Comparison of ENCODE assay signal across 26 mouse cellular contexts in the genomic region with DNA sequence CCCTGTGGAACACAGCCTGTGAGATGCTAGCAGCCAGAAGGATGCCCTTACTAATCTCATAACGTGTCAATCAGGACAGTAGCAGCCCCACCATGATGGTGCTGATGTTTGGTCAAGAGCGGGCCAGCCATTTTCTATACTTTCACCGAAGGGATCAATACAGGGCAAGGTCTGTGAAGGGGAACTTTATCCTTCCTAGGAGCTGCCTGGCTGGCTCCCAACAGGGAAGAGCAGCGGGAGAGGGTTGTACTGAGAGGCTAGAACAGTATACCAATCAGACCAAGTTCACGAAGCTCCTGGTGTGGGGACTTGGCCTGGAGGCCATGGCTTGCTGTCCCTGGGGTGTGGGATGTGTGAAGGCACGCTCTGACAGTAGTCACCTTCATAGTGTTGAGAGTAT. TPM values are rescaled to one million over a fixed set of nuclear protein-coding genes. Genes with fewer than 3 reads are reported as not detected.
DNase-seq lines count a peak whose midpoint lies in the region; ATAC-seq and TF ChIP-seq lines count a peak whose summit lies in the region.
"Had no signal": no experiment of that assay in that cellular context is flagged by ENCODE, and none has a peak within 500 bp of the region (broad histone marks: within the 10 kb centered on the region; RNA-seq: fewer than 3 reads in every experiment).

No protein-coding gene starts in this region.

- no peak for TF ChIP-seq CTCF in midbrain, postnatal 0 days (IDR thresholded peaks at IDR 0.05)
- TF ChIP-seq CTCF in liver, embryonic 14.5 days (IDR thresholded peaks at IDR 0.05; ENCODE audit: low read depth), result no peak
- no peak for TF ChIP-seq CTCF in liver, postnatal 0 days (IDR thresholded peaks at IDR 0.05; ENCODE audit: low read depth)
- no peak for TF ChIP-seq CTCF in hindbrain, postnatal 0 days (IDR thresholded peaks at IDR 0.05; ENCODE audit: low read depth)

- WGBS in midbrain, postnatal 0 days, result 81% methylated on average over 6 of the region's 6 CpGs
- WGBS in midbrain, embryonic 13.5 days, result 79% methylated on average over 6 of the region's 6 CpGs
- 78% methylated on average over 6 of the region's 6 CpGs for WGBS in liver, embryonic 14.5 days (ENCODE audit: insufficient replicate concordance)
- WGBS in liver, postnatal 0 days (ENCODE audit: insufficient replicate concordance), result 76% methylated on average over 6 of the region's 6 CpGs
- 82% methylated on average over 6 of the region's 6 CpGs for WGBS in hindbrain, postnatal 0 days

- no peak overlapping the region for H3K4me3 ChIP-seq in midbrain, postnatal 0 days (ENCODE audit: low read depth, low read length)
- no peak overlapping the region for H3K4me3 ChIP-seq in midbrain, embryonic 13.5 days (replicated peaks)
- no peak overlapping the region for H3K4me3 ChIP-seq in liver, embryonic 14.5 days (ENCODE audit: insufficient read depth in 1 of 2, low read depth in 2 of 2, low read length in 2 of 2)
- no peak overlapping the region for H3K4me3 ChIP-seq in liver, postnatal 0 days (ENCODE audit: low read depth, low read length)
- H3K4me3 ChIP-seq in hindbrain, postnatal 0 days (ENCODE audit: low read length), result no peak overlapping the region
- H3K4me3 ChIP-seq: embryonic facial prominence, embryonic 12.5 days; embryonic facial prominence, embryonic 15.5 days; gastrocnemius, adult 2 months; heart, embryonic 12.5 days; heart, embryonic 15.5 days; hindbrain, embryonic 10.5 days; hindbrain, embryonic 13.5 days had no signal

- TF ChIP-seq EP300 in liver, embryonic 14.5 days (IDR thresholded peaks at IDR 0.05; ENCODE audit: low read depth), result no peak
- no peak for TF ChIP-seq EP300 in liver, postnatal 0 days (IDR thresholded peaks at IDR 0.05; ENCODE audit: low read depth)

- H3K9ac ChIP-seq in midbrain, postnatal 0 days (replicated peaks; ENCODE audit: low read length, poor library complexity, severe bottlenecking), result 0 out of 2 replicates have a peak overlapping the region, but pooled peaks have one; percentile 19
- H3K9ac ChIP-seq in midbrain, embryonic 13.5 days (replicated peaks), result no peak overlapping the region
- no peak overlapping the region for H3K9ac ChIP-seq in liver, embryonic 14.5 days (replicated peaks)
- no peak overlapping the region for H3K9ac ChIP-seq in liver, postnatal 0 days (replicated peaks)
- H3K9ac ChIP-seq in hindbrain, postnatal 0 days (replicated peaks; ENCODE audit: low read length), result no peak overlapping the region
- H3K9ac ChIP-seq: embryonic facial prominence, embryonic 12.5 days; embryonic facial prominence, embryonic 15.5 days; forebrain, postnatal 0 days; heart, embryonic 12.5 days; heart, embryonic 15.5 days; hindbrain, embryonic 13.5 days had no signal

- H3K27ac ChIP-seq in midbrain, postnatal 0 days (ENCODE audit: low read depth, low read length), result no peak overlapping the region
- H3K27ac ChIP-seq in midbrain, embryonic 13.5 days, result no peak overlapping the region
- H3K27ac ChIP-seq in liver, embryonic 14.5 days, result no peak overlapping the region
- no peak overlapping the region for H3K27ac ChIP-seq in liver, postnatal 0 days (ENCODE audit: low read depth)
- H3K27ac ChIP-seq in hindbrain, postnatal 0 days, result no peak overlapping the region
- H3K27ac ChIP-seq: embryonic facial prominence, embryonic 12.5 days; embryonic facial prominence, embryonic 15.5 days; gastrocnemius, adult 2 months; heart, embryonic 15.5 days; hindbrain, embryonic 10.5 days; hindbrain, embryonic 13.5 days had no signal

- no peaks in the 10 kb centered on the region for H3K9me3 ChIP-seq in midbrain, postnatal 0 days (ENCODE audit: low read length)
- H3K9me3 ChIP-seq in midbrain, embryonic 13.5 days, result no peaks in the 10 kb centered on the region
- no peaks in the 10 kb centered on the region for H3K9me3 ChIP-seq in liver, embryonic 14.5 days (ENCODE audit: control insufficient read depth, low read length)
- no peaks in the 10 kb centered on the region for H3K9me3 ChIP-seq in liver, postnatal 0 days (ENCODE audit: low read length)
- H3K9me3 ChIP-seq in hindbrain, postnatal 0 days (ENCODE audit: low read length), result no peaks in the 10 kb centered on the region
- H3K9me3 ChIP-seq: embryonic facial prominence, embryonic 12.5 days; embryonic facial prominence, embryonic 15.5 days; heart, embryonic 12.5 days; heart, embryonic 15.5 days; hindbrain, embryonic 10.5 days; hindbrain, embryonic 13.5 days had no signal

- no peak overlapping the region for H3K4me2 ChIP-seq in midbrain, postnatal 0 days (ENCODE audit: low read depth, low read length, poor library complexity, severe bottlenecking)
- H3K4me2 ChIP-seq in midbrain, embryonic 13.5 days (replicated peaks), result no peak overlapping the region
- H3K4me2 ChIP-seq in liver, embryonic 14.5 days (ENCODE audit: low read depth), result no peak overlapping the region
- H3K4me2 ChIP-seq in liver, postnatal 0 days (ENCODE audit: low read depth, low read length), result no peak overlapping the region
- H3K4me2 ChIP-seq in hindbrain, postnatal 0 days (ENCODE audit: low read depth, low read length), result no peak overlapping the region
- H3K4me2 ChIP-seq: embryonic facial prominence, embryonic 12.5 days; embryonic facial prominence, embryonic 15.5 days; heart, embryonic 12.5 days; heart, embryonic 15.5 days; hindbrain, embryonic 13.5 days had no signal

- no peak for ATAC-seq in midbrain, postnatal 0 days (ENCODE audit: low FRiP score)
- ATAC-seq in midbrain, embryonic 13.5 days, result no peak
- 0 out of 2 replicates have a peak, but pooled peaks have one; percentile 22 for ATAC-seq in liver, embryonic 14.5 days (ENCODE audit: insufficient read depth)
- peak; percentile 76 for ATAC-seq in liver, postnatal 0 days
- no peak for ATAC-seq in hindbrain, postnatal 0 days
- ATAC-seq: CD4-positive, CD25-positive, alpha-beta regulatory T cell, adult 4 months; forebrain, embryonic 14.5 days; forebrain, postnatal 0 days had no signal

- H3K27me3 ChIP-seq in midbrain, postnatal 0 days (ENCODE audit: insufficient read depth, low read length), result no peaks in the 10 kb centered on the region
- no peaks in the 10 kb centered on the region for H3K27me3 ChIP-seq in midbrain, embryonic 13.5 days
- H3K27me3 ChIP-seq in liver, embryonic 14.5 days (ENCODE audit: control insufficient read depth, insufficient read depth, low read length), result no peaks in the 10 kb centered on the region
- no peaks in the 10 kb centered on the region for H3K27me3 ChIP-seq in liver, postnatal 0 days (ENCODE audit: insufficient read depth, low read length)
- H3K27me3 ChIP-seq in hindbrain, postnatal 0 days (ENCODE audit: insufficient read depth, low read length), result no peaks in the 10 kb centered on the region
- H3K27me3 ChIP-seq: embryonic facial prominence, embryonic 12.5 days; embryonic facial prominence, embryonic 15.5 days; heart, embryonic 12.5 days; heart, embryonic 15.5 days; hindbrain, embryonic 13.5 days had no signal

- no peaks in the 10 kb centered on the region for H3K4me1 ChIP-seq in midbrain, postnatal 0 days (ENCODE audit: insufficient read depth, low read length)
- H3K4me1 ChIP-seq in midbrain, embryonic 13.5 days (replicated peaks), result no peaks in the 10 kb centered on the region
- no peaks in the 10 kb centered on the region for H3K4me1 ChIP-seq in liver, embryonic 14.5 days (replicated peaks; ENCODE audit: control insufficient read depth in 2 of 2, insufficient read depth in 2 of 2, low read length in 1 of 2)
- 0 out of 2 replicates have a peak, but pooled peaks cover 7% of the 10 kb centered on the region for H3K4me1 ChIP-seq in liver, postnatal 0 days (ENCODE audit: insufficient read depth)
- H3K4me1 ChIP-seq in hindbrain, postnatal 0 days (ENCODE audit: insufficient read depth, low read length), result no peaks in the 10 kb centered on the region
- H3K4me1 ChIP-seq: embryonic facial prominence, embryonic 15.5 days; heart, embryonic 12.5 days; heart, embryonic 15.5 days; hindbrain, embryonic 10.5 days had no signal

- DNase-seq in midbrain, postnatal 0 days (ENCODE audit: low spot score), result no peak
- DNase-seq in liver, embryonic 14.5 days (ENCODE audit: low read depth in 3 of 3, low spot score in 3 of 3), result no peak
- no peak for DNase-seq in liver, postnatal 0 days
- DNase-seq in heart, adult 9 months (ENCODE audit: low spot score in 2 of 2), result no peak
- no peak for DNase-seq in hindbrain, postnatal 0 days (ENCODE audit: low spot score)
- DNase-seq: adrenal gland, adult 2 months; adrenal gland, postnatal 14 days; cerebellum, adult 11 months; cerebellum, adult 2 months; cerebellum, adult 9-11 months; cerebellum, postnatal 25 days; forebrain, postnatal 0 days; gastrocnemius, adult 2 months; gastrocnemius, postnatal 14 days; heart, adult 11 months; heart, postnatal 10 days; heart, postnatal 36 days had no signal

- H3K36me3 ChIP-seq in midbrain, postnatal 0 days (ENCODE audit: insufficient read depth, low read length), result no peaks in the 10 kb centered on the region
- H3K36me3 ChIP-seq in midbrain, embryonic 13.5 days, result no peaks in the 10 kb centered on the region
- H3K36me3 ChIP-seq in liver, embryonic 14.5 days (replicated peaks; ENCODE audit: control insufficient read depth, insufficient read depth, low read depth), result peaks cover 3% of the 10 kb centered on the region; the same call in 1 of the 2 replicates
- no peaks in the 10 kb centered on the region for H3K36me3 ChIP-seq in liver, postnatal 0 days (replicated peaks; ENCODE audit: insufficient read depth, low read length)
- H3K36me3 ChIP-seq in hindbrain, postnatal 0 days (ENCODE audit: insufficient read depth, low read length), result no peaks in the 10 kb centered on the region
- H3K36me3 ChIP-seq: embryonic facial prominence, embryonic 12.5 days; embryonic facial prominence, embryonic 15.5 days; heart, embryonic 12.5 days; heart, embryonic 15.5 days; hindbrain, embryonic 10.5 days; hindbrain, embryonic 13.5 days had no signal

RNA-seq across cellular contexts. Expression of a gene that starts 22.8 kb away (rescaled TPM):
- total RNA-seq in midbrain, postnatal 0 days (2014; rRNA removed), result 35.8 and 50.9 TPM in 2 replicates
- polyA plus RNA-seq in midbrain, postnatal 0 days (2015; fragmentation: Nextera tagmentation; extraction: Ambion mirVana), result 175 and 185 TPM in 2 replicates
- polyA plus RNA-seq in midbrain, embryonic 13.5 days (2015; fragmentation: Nextera tagmentation; extraction: Ambion mirVana), result 139 and 148 TPM in 2 replicates
- 93.7 and 238 TPM in 2 replicates for polyA plus RNA-seq in liver, embryonic 14.5 days (2012; rRNA removed)
- 622 and 681 TPM in 2 replicates for polyA plus RNA-seq in liver, embryonic 14.5 days (2014; fragmentation: Nextera tagmentation; extraction: Ambion mirVana)
- polyA plus RNA-seq in liver, postnatal 0 days (2015; fragmentation: Nextera tagmentation; extraction: Ambion mirVana), result 349 and 355 TPM in 2 replicates
- 28.6 and 43.1 TPM in 2 replicates for total RNA-seq in hindbrain, postnatal 0 days (2014; rRNA removed)
- 195 and 199 TPM in 2 replicates for polyA plus RNA-seq in hindbrain, postnatal 0 days (2015; fragmentation: Nextera tagmentation; extraction: Ambion mirVana)

RNA-seq across cellular contexts. Expression of a gene that starts 45.7 kb away (rescaled TPM):
- 0.93 and 1.4 TPM in 2 replicates for total RNA-seq in midbrain, postnatal 0 days (2014; rRNA removed)
- polyA plus RNA-seq in midbrain, postnatal 0 days (2015; fragmentation: Nextera tagmentation; extraction: Ambion mirVana), result 0.44 and 0.85 TPM in 2 replicates
- 0.17 and 0.27 TPM in 2 replicates for polyA plus RNA-seq in midbrain, embryonic 13.5 days (2015; fragmentation: Nextera tagmentation; extraction: Ambion mirVana)
- polyA plus RNA-seq in liver, embryonic 14.5 days (2012; rRNA removed), result 1.7 and 2.2 TPM in 2 replicates
- polyA plus RNA-seq in liver, embryonic 14.5 days (2014; fragmentation: Nextera tagmentation; extraction: Ambion mirVana), result 1.6 and 1.7 TPM in 2 replicates
- 1.3 and 2.3 TPM in 2 replicates for polyA plus RNA-seq in liver, postnatal 0 days (2015; fragmentation: Nextera tagmentation; extraction: Ambion mirVana)
- total RNA-seq in hindbrain, postnatal 0 days (2014; rRNA removed), result 1.4 TPM in 2 replicates
- 0.66 and 0.98 TPM in 2 replicates for polyA plus RNA-seq in hindbrain, postnatal 0 days (2015; fragmentation: Nextera tagmentation; extraction: Ambion mirVana)

Comparison
In these comparisons a context has a peak if more than half of its experiments do, and no peak if none do; other contexts are left out.
1. ATAC-seq: peak in liver, embryonic 14.5 days (single experiment) and liver, postnatal 0 days (single experiment); none in midbrain, postnatal 0 days (single experiment), midbrain, embryonic 13.5 days (single experiment) and hindbrain, postnatal 0 days (single experiment).